Mouse (Mus musculus): ENCODE results near the gene Pgp.

DNA sequence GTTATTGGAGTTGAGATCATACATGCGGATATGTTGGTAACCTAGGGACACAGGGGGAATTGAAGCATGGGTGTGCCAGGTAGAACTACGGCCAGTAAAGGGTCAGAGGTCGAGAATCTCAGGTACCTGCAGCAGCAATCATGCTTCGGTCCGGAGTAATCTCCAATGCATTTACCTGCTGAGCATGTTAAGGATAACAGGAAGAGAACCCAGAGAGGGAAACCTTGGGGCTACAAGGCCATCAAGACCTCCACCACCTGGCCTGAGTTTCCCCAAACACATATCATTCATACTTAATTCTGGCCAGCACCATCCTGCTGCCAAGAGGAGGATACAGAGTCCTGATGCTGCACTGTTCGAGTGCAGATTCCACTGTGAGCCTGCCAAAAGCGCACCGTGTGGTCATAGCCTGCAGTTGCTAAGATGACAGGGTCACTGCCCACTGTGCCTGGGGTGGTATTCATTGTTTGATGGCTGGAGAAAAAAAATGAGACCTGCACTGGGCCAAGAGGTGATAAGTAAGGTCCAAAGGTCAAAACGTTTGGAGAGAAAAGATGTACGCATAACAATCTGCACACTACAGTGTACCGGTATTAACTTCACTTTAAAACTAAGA lies 7.9 kb downstream of the Pgp start:
- no peak for TF ChIP-seq CTCF (IDR thresholded peaks at IDR 0.05; ENCODE audit: extremely low read depth, insufficient read depth, low read length)
- no peak for TF ChIP-seq POLR2A (IDR thresholded peaks at IDR 0.05; ENCODE audit: extremely low read depth, insufficient read depth, low read length)

All from cortical plate, adult 2 months (tissue).